Mouse (Mus musculus) small intestine, adult 2 months (tissue): Measurements from ENCODE around the gene Ippk. TPM values are rescaled to one million over a fixed set of nuclear protein-coding genes. Genes with fewer than 3 reads are reported as not detected.

Source experiments
- H3K27ac ChIP-seq: fragments of 200-500 bp; 2 replicates; pipeline ENCODE4 v1.5.1; 2012; ENCODE audit warnings: low read depth, low read length, control low read depth, inconsistent platforms; ENCODE audit not compliant: insufficient read depth
- H3K27me3 ChIP-seq: fragments of 200-500 bp; 2 replicates; pipeline ENCODE4 v1.6.1; 2012; ENCODE audit warnings: mild to moderate bottlenecking, moderate library complexity, low read length, inconsistent platforms; ENCODE audit not compliant: control insufficient read depth, insufficient read depth
- H3K36me3 ChIP-seq: fragments of 200-500 bp; 2 replicates; pipeline ENCODE4 v1.6.1; 2012; ENCODE audit warnings: mild to moderate bottlenecking, low read length, control low read depth, inconsistent platforms; ENCODE audit not compliant: control insufficient read depth, insufficient read depth
- H3K4me1 ChIP-seq: fragments of 200-500 bp; 2 replicates; pipeline ENCODE4 v1.6.1; 2012; ENCODE audit warnings: low read length, inconsistent platforms, mixed read lengths; ENCODE audit not compliant: control insufficient read depth, insufficient read depth, insufficient read length
- H3K4me3 ChIP-seq: fragments of 200-500 bp; 2 replicates; pipeline ENCODE4 v1.5.1; 2012; ENCODE audit warnings: low read depth, mild to moderate bottlenecking, control low read depth, inconsistent platforms, low read length, moderate library complexity
- CTCF ChIP-seq: fragments of 200-500 bp; IDR thresholded peaks from 2 replicates; pipeline ENCODE4 v1.5.1; 2012; ENCODE audit warnings: low read depth, mild to moderate bottlenecking, control low read depth, inconsistent platforms, low read length, moderate library complexity, mixed read lengths; ENCODE audit not compliant: insufficient replicate concordance, insufficient read length; ENCODE audit errors: extremely low read depth
- POLR2A ChIP-seq: fragments of 200-500 bp; IDR thresholded peaks from 2 replicates; pipeline ENCODE4 v1.6.1; 2012; ENCODE audit warnings: low read depth, mild to moderate bottlenecking, control low read depth, inconsistent platforms, low read length, moderate library complexity
- WGBS: fragments of 180-500 bp; shearing (Covaris S2); methylation state at CpG from one replicate; pipeline ENCODE4 v1.1.7; 2018; 5-methylcytosine and 5-hydroxymethylcytosine counted together
- polyA plus RNA-seq: library from polyadenylated mRNA; depleted of rRNA; stranded (reverse); fragments of >200 nt; gene quantifications from 2 replicates; pipeline ENCODE4 v1.2.3, GENCODE M21; 2012

Gene Ippk
- polyA plus RNA-seq, 1 experiment = 2.6 TPM

- TF ChIP-seq CTCF (peak; percentile 48; the same call in 1 of the 2 replicates), POLR2A (no peak)
- Histone ChIP-seq H3K27me3 (no peaks in the 10 kb centered on the region), H3K4me3 (no peak overlapping the region), H3K27ac (no peak overlapping the region), H3K4me1 (peaks cover 5% of the 10 kb centered on the region; the same call in 1 of the 2 replicates), H3K36me3 (no peaks in the 10 kb centered on the region)
- WGBS = 13% methylated on average over 6 of the region's 6 CpGs
Measured at GRCm38 (mm10) chr13:49400139-49400538, 20.9 kb upstream of the Ippk start.

GRCm38 (mm10) chr13:49402628-49403027 lies 18.4 kb upstream of the Ippk start:
- Histone ChIP-seq H3K27ac (no peak overlapping the region), H3K4me3 (no peak overlapping the region), H3K4me1 (no peaks in the 10 kb centered on the region), H3K27me3 (no peaks in the 10 kb centered on the region), H3K36me3 (no peaks in the 10 kb centered on the region)
- WGBS = 16% methylated on average over 2 of the region's 2 CpGs
- TF ChIP-seq POLR2A (no peak), CTCF (no peak)

- no peak overlapping the region for H3K27ac ChIP-seq
- H3K4me3 ChIP-seq = no peak overlapping the region
- no peaks in the 10 kb centered on the region for H3K36me3 ChIP-seq
- H3K27me3 ChIP-seq = no peaks in the 10 kb centered on the region
- H3K4me1 ChIP-seq = no peaks in the 10 kb centered on the region
- TF ChIP-seq POLR2A (no peak), CTCF (no peak)
Measured at GRCm38 (mm10) chr13:49407795-49408194, 13.3 kb upstream of the Ippk start.

- peak overlapping the region; percentile 87 for H3K4me3 ChIP-seq
- no peak for TF ChIP-seq POLR2A
- TF ChIP-seq CTCF = no peak
- WGBS = under 1% methylated on average over 15 of the region's 15 CpGs
- H3K4me1 ChIP-seq = peaks cover 10% of the 10 kb centered on the region
- H3K36me3 ChIP-seq = no peaks in the 10 kb centered on the region
- no peaks in the 10 kb centered on the region for H3K27me3 ChIP-seq
- peak overlapping the region; percentile 32 for H3K27ac ChIP-seq
Measured at GRCm38 (mm10) chr13:49421606-49421917, 513 bp downstream of the Ippk start.

DNA sequence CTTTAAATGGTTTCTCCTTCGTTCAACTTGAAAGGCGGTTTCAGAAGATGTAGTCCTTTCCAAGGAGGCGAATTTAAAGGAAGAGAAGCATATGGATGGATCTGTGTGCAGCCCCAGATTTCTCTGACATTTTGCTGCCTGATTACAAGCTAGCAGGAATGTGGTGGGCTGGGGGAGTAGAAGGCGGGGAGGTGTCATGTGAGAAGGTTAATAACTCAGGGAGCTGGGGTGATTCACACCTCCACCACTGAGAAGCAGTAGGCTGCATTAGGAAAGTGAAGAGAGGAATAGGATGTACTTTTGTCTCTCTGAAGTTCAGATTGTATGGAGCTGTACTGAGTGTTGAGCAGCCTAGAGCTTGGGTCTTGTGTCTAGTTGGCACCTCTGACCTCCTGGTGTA lies 910 bp downstream of the Ippk start:
- Histone ChIP-seq H3K4me1 (peaks cover 9% of the 10 kb centered on the region), H3K27me3 (no peaks in the 10 kb centered on the region), H3K4me3 (peak overlapping the region; percentile 87), H3K27ac (no peak overlapping the region), H3K36me3 (no peaks in the 10 kb centered on the region)
- TF ChIP-seq POLR2A (no peak), CTCF (no peak)
- 16% methylated on average over 4 of the region's 4 CpGs for WGBS

GRCm38 (mm10) chr13:49426736-49427135 lies 5.7 kb downstream of the Ippk start:
- TF ChIP-seq POLR2A = no peak
- no peak for TF ChIP-seq CTCF
- H3K36me3 ChIP-seq = no peaks in the 10 kb centered on the region
- WGBS = 83% methylated on average over 3 of the region's 3 CpGs

DNA sequence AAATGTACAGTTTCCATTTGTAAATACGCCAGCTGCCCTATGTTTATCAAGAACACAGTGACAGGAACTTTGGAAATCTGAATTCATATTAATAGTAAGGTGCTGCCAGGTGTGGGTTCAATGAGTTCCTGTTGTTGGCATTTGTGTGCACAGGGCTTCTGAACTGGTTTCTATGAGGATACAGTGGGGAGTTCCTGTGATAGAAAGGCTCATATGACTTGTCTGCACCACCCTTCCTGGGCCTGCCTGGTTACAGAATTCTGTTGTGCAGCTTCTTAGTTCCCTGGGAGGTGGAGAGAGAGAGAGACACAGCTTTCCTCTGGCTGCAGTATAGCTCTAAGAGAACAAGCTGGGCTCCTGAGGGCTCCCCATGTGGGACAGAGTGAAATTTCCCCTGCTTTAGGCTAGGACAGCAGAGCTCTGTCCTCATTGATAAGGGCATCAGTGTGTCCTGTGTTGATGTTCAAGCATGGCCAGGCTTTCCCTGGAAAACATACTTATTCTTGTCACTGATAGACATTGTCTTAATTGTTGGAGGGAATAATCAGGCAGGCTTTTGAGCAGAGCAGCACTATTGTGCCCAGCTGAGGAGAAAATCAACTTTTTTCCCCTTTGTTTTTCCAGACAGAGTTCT lies 7.1 kb downstream of the Ippk start:
- H3K27ac ChIP-seq = no peak overlapping the region; the same call in 1 of the 2 replicates
- 67% methylated on average over 1 of the region's 1 CpGs for WGBS
- H3K27me3 ChIP-seq = no peaks in the 10 kb centered on the region
- TF ChIP-seq POLR2A (no peak), CTCF (no peak)
- H3K36me3 ChIP-seq = peaks cover 10% of the 10 kb centered on the region; the same call in 1 of the 2 replicates
- H3K4me3 ChIP-seq = no peak overlapping the region
- peaks cover 4% of the 10 kb centered on the region; the same call in 1 of the 2 replicates for H3K4me1 ChIP-seq

More at GRCm38 (mm10) chr13:49426736-49427135, 5.7 kb downstream of the Ippk start:
- H3K27me3 ChIP-seq = no peaks in the 10 kb centered on the region
- H3K4me1 ChIP-seq = peaks cover 11% of the 10 kb centered on the region
- H3K27ac ChIP-seq = no peak overlapping the region
- H3K4me3 ChIP-seq = no peak overlapping the region
